Mouse (Mus musculus): Measurements from ENCODE around the gene Gmnn.
"Not testable (repeated sequence)": the region's sequence is repeated elsewhere in the genome, so short reads cannot be mapped to it uniquely, and the experiment has no call there.

Gene Gmnn

GRCm38 (mm10) chr13:24761403-24762227 is at the start of gene Gmnn:
Gmnn (minus strand) TSS chr13:24761923.
- DNase-seq (ENCODE audit: low spot score in 2 of 2), result peak; percentile 90

DNA sequence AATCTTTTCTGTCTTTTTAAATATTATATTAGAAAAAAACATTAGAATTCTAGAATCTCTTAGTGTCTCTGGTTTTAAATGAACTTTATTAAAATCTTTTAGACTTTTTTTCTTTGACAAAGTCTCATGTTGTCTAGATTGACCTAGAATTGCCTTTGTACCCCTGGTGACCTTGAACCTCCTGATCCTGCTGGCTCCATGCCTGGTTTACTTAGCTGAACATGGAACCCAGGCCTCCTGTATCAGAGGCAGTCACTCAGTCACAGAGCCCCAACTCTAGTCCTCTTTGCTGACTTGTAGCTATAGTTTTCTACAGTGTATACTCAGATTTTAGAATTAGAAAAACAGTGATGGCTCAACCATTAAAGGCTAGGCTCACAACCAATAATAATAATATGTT is 44.4 kb upstream of the Gmnn start:
- DNase-seq (ENCODE audit: low spot score in 2 of 2), result no peak

DNA sequence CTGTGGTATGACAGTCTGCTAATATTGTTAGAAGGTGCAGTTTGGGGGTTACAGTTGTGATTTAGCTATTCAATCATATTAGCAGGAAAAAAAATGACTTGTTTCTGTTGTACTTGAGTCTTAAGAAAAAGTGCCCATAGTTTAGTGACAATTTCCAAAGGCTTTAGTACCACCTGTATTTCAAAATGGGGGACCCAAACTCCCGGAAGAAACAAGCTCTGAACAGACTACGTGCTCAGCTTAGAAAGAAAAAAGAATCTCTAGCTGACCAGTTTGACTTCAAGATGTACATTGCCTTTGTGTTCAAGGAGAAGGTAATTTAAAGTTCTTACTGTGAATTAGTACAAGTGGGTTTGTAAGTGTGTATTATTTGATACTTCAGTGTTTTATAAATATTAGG is 41.5 kb upstream of the Gmnn start:
- no peak for DNase-seq (ENCODE audit: low spot score in 2 of 2)

DNA sequence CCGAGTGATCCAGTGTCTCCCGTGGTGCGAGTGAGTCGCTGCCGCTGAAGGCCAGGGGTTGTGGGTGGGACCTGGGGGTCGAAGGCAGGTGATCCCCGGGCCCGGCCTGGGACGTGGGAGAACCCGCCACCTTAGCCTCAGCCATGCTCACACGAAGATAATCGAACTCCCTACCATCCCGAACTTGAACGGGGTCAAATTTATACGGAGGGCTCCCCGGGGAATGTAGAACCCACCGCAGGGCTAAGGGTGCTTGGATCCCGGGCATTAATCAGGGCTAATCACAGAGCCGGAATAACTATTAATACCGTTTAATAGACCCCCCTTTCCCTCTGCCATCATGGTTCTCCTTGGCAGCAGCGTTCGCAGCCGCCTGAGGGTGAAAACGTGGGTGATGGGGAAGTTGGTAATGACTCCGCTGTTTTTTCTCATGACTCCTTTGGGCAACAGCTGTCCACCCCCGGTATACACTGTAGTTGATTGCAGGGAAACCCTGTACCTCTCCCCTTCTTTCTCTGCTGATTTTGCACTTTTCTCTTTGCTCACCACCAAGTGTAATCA is 40.5 kb upstream of the Gmnn start:
- peak; percentile 12 to 41 for DNase-seq (ENCODE audit: low spot score in 2 of 2)

- peak; percentile 27 to 57 for DNase-seq (ENCODE audit: low spot score in 2 of 2)
These were observed 39.7 kb upstream of the Gmnn start, which contains the start of gene BC005537 for GRCm38 (mm10) chr13:24801308-24801921. BC005537 (plus strand) TSS chr13:24801657.

GRCm38 (mm10) chr13:24800674-24801307 is 39.1 kb upstream of the Gmnn start:
- DNase-seq (ENCODE audit: low spot score in 2 of 2), result peak; percentile 93 to 98

DNA sequence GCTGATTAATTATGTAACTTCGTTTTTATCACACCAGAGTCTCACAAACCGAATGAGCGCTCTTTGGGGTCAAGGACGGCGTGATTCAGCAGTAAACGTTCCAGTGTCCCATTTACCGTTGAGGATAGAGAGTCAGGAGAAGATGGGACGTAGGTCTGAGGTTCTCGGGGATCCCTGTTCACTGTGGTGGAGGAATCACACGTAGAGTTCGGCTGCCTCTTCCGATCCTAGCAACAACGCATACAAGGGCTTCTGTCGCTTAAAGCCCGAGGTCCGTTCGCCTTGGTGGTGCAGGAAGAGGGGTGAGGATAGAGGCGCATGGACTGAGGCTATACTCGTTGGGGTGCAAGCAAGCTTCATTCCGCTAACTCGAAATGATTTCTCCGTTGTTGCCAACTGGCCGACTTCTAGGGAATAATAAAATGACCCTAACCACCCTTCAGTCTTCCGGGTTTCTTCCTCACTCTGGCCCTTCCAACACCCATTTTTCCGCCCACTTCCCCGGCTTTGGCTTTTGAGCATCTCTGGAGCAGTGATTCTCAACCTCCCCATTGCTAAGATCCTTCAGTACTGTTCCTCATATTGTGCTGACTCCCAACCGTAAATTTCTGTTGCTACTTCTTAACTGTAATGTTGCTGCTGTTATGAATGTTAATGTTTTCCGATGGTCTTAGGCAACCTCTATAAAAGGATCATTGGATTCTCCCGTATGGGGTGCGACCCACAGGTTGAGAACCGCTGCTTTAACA is 38.4 kb upstream of the Gmnn start:
- peak; percentile 9 to 28 for DNase-seq (ENCODE audit: low spot score in 2 of 2)

GRCm38 (mm10) chr13:24799378-24799777 is 37.7 kb upstream of the Gmnn start:
- no peak for DNase-seq (ENCODE audit: low spot score in 2 of 2)

DNA sequence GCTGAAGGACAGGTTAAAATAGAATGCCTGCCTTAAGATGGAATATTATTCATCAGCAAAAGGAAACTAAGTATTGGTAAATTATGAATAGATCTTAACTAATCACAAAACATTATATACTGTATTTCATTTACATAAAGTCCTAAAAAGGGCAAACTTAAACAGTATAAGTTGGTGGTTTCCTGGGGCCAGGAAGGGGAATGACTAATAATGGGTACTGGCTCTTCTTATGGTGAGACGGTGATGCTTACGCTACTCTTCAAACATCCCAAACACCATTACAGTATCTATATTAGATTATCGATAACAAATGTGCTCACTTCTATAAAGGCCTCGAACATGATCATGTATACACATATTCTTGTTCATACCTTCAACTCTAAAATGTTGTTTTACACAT is 37.0 kb upstream of the Gmnn start:
- no peak for DNase-seq (ENCODE audit: low spot score in 2 of 2)

- no peak for DNase-seq (ENCODE audit: low spot score in 2 of 2)
These were observed 30.8 kb upstream of the Gmnn start for GRCm38 (mm10) chr13:24792411-24793045.

DNA sequence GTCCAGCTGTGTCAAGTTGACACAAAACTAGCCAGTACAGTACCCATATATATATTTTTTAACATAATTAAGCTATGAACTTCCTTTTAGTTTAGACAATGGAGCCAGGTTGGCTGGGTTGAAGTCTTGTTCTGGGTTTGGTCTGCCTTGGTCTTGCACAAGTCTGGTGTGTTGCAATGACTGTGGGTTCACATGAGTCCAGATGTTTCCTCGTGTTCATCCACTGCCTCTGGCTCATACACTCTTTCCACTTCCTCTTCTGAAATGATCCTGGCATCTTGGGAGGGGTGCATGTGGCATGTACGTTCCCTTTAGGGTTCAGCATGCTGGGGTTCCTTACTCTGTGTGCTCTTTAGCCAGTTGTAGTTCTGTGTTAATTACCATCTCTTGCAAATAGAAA is 29.6 kb upstream of the Gmnn start:
- no peak for DNase-seq (ENCODE audit: low spot score in 2 of 2)

- DNase-seq (ENCODE audit: low spot score in 2 of 2), result no peak
These were observed 25.8 kb upstream of the Gmnn start for GRCm38 (mm10) chr13:24787477-24787876.

DNA sequence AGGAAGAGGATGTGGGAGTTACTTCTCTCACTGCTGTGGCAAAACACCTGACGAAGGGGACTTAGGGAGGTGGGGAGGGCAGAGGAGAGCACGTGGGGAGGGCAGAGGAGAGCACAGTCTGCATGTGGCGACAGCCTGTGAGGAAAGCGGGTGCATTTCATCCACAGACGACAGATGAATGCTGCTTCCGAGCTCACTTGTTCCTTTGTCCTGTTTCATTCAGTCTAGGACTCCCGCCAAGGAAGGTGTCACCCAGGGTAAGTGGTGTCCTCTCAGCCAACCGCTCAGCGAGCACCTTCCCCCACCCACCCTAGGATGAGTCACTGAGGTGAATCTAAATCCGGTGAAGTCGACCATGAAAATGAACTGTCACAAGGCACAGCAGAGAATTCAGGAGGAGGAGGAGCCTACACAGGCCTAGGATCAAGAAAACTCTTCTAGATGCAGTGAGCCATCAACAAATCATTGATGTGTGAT is 24.3 kb upstream of the Gmnn start:
- no peak for DNase-seq (ENCODE audit: low spot score in 2 of 2)

DNA sequence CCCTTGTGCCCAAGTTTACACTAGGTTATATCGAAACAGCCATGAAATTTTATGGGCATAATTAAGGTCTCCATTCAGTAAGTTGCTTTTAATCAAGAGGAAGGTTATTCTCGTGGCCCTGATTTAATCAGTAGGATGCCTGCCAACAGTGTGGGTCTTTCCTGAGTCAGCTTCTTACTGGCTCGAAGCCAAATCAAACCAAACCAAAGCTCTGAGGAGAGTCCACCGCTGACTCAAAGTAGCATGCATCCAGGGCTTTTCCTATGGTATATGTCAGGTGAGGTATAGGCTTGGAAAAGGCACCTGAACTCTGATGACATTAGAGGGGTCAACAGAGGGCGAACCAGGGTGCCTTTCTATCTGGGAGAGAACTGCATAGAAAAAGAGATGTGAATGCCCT is 20.2 kb upstream of the Gmnn start:
- no peak for DNase-seq (ENCODE audit: low spot score in 2 of 2)

DNA sequence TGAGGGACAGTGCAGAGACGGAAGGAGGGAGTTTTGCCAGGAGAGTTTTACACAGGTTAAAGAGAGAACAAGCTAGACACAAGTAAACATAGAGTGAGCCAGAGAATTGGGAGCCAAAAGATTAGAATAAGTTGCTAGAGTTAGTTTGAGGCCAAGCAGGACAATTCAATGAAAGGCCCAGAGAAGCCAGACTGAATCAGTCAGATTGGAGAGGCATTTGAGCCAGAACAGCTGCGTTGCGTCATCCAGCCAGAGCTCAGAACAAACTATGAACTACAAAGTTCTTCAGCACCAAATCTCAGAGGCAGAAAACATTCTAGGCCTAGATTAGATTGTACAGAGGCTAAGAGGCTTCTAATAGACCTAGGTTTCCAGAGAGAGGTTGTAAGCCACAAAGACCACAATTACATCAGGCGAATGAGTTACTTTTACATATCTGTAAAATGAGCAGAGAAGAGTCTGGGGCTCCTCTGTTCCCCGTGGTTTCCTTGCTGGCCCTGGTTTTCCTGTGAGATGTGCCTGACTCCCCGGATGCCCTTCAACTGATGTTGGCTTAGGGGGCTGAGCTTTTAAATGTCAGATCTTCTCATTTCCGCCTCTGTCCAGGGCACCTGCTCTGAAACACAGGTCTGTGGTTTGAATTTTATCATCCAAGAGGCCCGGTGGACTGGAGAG is 17.1 kb upstream of the Gmnn start:
- DNase-seq (ENCODE audit: low spot score in 2 of 2), result no peak

GRCm38 (mm10) chr13:24778026-24778425 is 16.3 kb upstream of the Gmnn start:
- no peak for DNase-seq (ENCODE audit: low spot score in 2 of 2)

DNA sequence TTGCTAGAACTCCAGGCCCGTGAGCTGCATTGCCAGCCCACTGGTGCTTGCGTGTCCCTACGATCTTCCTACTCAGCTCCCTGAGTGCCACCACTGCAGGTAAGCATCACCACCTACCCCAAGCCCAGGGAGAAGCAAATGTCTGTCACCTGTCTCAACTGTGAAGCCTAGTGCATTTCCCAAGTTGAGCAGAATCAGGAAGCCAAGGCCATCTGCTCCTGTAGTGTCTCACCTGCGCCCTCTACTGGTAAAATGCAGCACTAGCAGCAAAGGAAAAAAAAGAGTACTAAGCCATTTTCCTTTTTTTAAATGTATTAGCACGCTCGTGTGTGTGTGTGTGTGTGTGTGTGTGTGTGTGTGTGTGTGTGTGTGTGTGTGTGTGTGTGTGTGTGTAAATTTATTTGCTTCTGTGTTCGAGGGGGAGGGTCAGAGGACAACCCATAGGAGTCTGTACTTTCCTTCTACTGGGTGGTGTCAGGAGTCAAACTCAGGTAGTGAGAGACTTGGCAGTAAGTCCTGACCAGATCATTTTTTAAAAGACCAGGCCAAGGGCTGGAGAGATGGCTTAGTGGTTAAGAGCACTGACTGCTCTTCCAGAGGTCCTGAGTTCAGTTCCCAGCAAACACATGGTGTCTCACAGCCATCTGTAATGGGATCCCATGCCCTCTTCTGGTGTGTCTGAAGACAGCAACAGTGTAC is 14.6 kb upstream of the Gmnn start:
- DNase-seq (ENCODE audit: low spot score in 2 of 2), result peak in 1 of 2 experiments; percentile 47

- DNase-seq (ENCODE audit: low spot score in 2 of 2), result not testable (repeated sequence)
These were observed 9.8 kb upstream of the Gmnn start for GRCm38 (mm10) chr13:24771482-24771881.

GRCm38 (mm10) chr13:24767809-24768208 is 6.1 kb upstream of the Gmnn start:
- DNase-seq (ENCODE audit: low spot score in 2 of 2), result not testable (repeated sequence)

GRCm38 (mm10) chr13:24762254-24762653 is 531 bp upstream of the Gmnn start:
- DNase-seq (ENCODE audit: low spot score in 2 of 2), result no peak

Measured in spleen, postnatal 14 days (tissue).